Mouse (Mus musculus): ENCODE data around the gene Pappa.

- TF ChIP-seq POLR2A (IDR thresholded peaks at IDR 0.05; ENCODE audit: control insufficient read depth, extremely low read depth, insufficient read depth, low read length, poor library complexity) (no peak), CTCF (IDR thresholded peaks at IDR 0.05; ENCODE audit: borderline replicate concordance, control insufficient read depth, extremely low read depth, insufficient read depth, low read length, poor library complexity) (no peak)
These were observed 176.5 kb downstream of the Pappa start for GRCm38 (mm10) chr4:65300431-65300830.
